Mouse (Mus musculus) MEL (cell line): ENCODE data around the gene Neurl4. TPM values are rescaled to one million over a fixed set of nuclear protein-coding genes. Genes with fewer than 3 reads are reported as not detected.

ENCODE experiments used
- DNase-seq: peaks from one replicate; pipeline ENCODE4 v3.0.0; 2011; ENCODE audit warnings: low read depth, low spot score
- H3K27ac ChIP-seq: 2 replicates; pipeline ENCODE4 v1.5.1; 2012; ENCODE audit warnings: low read depth, mild to moderate bottlenecking, control low read depth, low read length, moderate library complexity; ENCODE audit not compliant: control insufficient read depth
- H3K27me3 ChIP-seq, 2 experiments: fragments of 150-350 bp in 1 of 2; sonication (generic) in 1 of 2; 2 replicates each; pipeline ENCODE4 v1.6.1; 2012; ENCODE audit warnings: low read length in 2 of 2, mild to moderate bottlenecking in 2 of 2, improper control_type of control experiment in 1 of 2, moderate library complexity in 1 of 2; ENCODE audit not compliant: insufficient read depth in 2 of 2, control insufficient read depth in 1 of 2
- H3K36me3 ChIP-seq, 2 experiments: 2 replicates each; pipeline ENCODE4 v1.6.1; 2012 to 2014; ENCODE audit warnings: low read length in 2 of 2, improper control_type of control experiment in 1 of 2, inconsistent platforms in 1 of 2, mild to moderate bottlenecking in 1 of 2; ENCODE audit not compliant: insufficient read depth in 2 of 2, control insufficient read depth in 1 of 2
- H3K4me1 ChIP-seq, 2 experiments: fragments of 150-350 bp in 1 of 2; sonication (generic) in 1 of 2; 2 replicates each; pipeline ENCODE4 v1.6.1; 2012; ENCODE audit warnings: low read length in 2 of 2, improper control_type of control experiment in 1 of 2, mild to moderate bottlenecking in 1 of 2; ENCODE audit not compliant: insufficient read depth in 2 of 2, control insufficient read depth in 1 of 2
- H3K4me3 ChIP-seq, 2 experiments: fragments of 150-350 bp in 1 of 2; sonication (generic) in 1 of 2; 2 replicates each; pipeline ENCODE4 v1.5.1; 2012; ENCODE audit warnings: low read depth in 2 of 2, low read length in 2 of 2, mild to moderate bottlenecking in 2 of 2, moderate library complexity in 2 of 2, control low read depth in 1 of 2, improper control_type of control experiment in 1 of 2; ENCODE audit not compliant: control insufficient read depth in 1 of 2, insufficient read depth in 1 of 2
- H3K79me2 ChIP-seq: 2 replicates; pipeline ENCODE4 v1.6.1; 2012; ENCODE audit warnings: mild to moderate bottlenecking, low read length, moderate library complexity; ENCODE audit not compliant: control insufficient read depth, poor library complexity, insufficient read depth
- H3K9ac ChIP-seq: 2 replicates; pipeline ENCODE4 v1.6.1; 2012; ENCODE audit warnings: low read depth, mild to moderate bottlenecking, control low read depth, low read length, moderate library complexity; ENCODE audit not compliant: control insufficient read depth, poor library complexity, severe bottlenecking
- H3K9me3 ChIP-seq: fragments of 150-350 bp; sonication (generic); replicated peaks from 2 replicates; pipeline ENCODE4 v1.6.1; 2012; ENCODE audit warnings: mild to moderate bottlenecking, low read length, improper control_type of control experiment, moderate library complexity; ENCODE audit not compliant: insufficient read depth
- BHLHE40 ChIP-seq: IDR thresholded peaks from 2 replicates; pipeline ENCODE4 v1.6.1; 2012; ENCODE audit warnings: low read depth, mild to moderate bottlenecking, inconsistent platforms, low read length, improper control_type of control experiment, borderline replicate concordance
- CHD1 ChIP-seq: IDR thresholded peaks from 2 replicates; pipeline ENCODE4 v1.6.1; 2012; ENCODE audit warnings: low read depth, mild to moderate bottlenecking, inconsistent platforms, low read length, improper control_type of control experiment
- CHD2 ChIP-seq: IDR thresholded peaks from 2 replicates; pipeline ENCODE4 v1.6.1; 2011; ENCODE audit warnings: low read length, improper control_type of control experiment
- CTCF ChIP-seq, 3 experiments: IDR thresholded peaks in 2 of 3; conservative IDR thresholded peaks in 1 of 3; 2 replicates each; pipeline ENCODE4 v1.5.1; 2011 to 2012; ENCODE audit warnings: low read length in 3 of 3, low read depth in 2 of 3, mild to moderate bottlenecking in 2 of 3, improper control_type of control experiment in 1 of 3, inconsistent platforms in 1 of 3, mixed read lengths in 1 of 3, moderate library complexity in 1 of 3; ENCODE audit not compliant: control insufficient read depth in 1 of 3, insufficient read depth in 1 of 3, poor library complexity in 1 of 3, severe bottlenecking in 1 of 3
- E2F4 ChIP-seq: IDR thresholded peaks from 2 replicates; pipeline ENCODE4 v1.6.1; 2011; ENCODE audit warnings: low read depth, low read length, improper control_type of control experiment, borderline replicate concordance
- ETS1 ChIP-seq: IDR thresholded peaks from 2 replicates; pipeline ENCODE4 v1.6.1; 2012; ENCODE audit warnings: low read depth, mild to moderate bottlenecking, inconsistent platforms, low read length, improper control_type of control experiment, moderate library complexity
- GABPA ChIP-seq: IDR thresholded peaks from 2 replicates; pipeline ENCODE4 v1.6.1; 2012; ENCODE audit warnings: low read depth, mild to moderate bottlenecking, inconsistent platforms, low read length, improper control_type of control experiment, moderate library complexity
- GATA1 ChIP-seq: IDR thresholded peaks from 2 replicates; pipeline ENCODE4 v1.6.1; 2011; ENCODE audit warnings: low read depth, low read length, improper control_type of control experiment
- MAFK ChIP-seq: IDR thresholded peaks from 2 replicates; pipeline ENCODE4 v1.6.1; 2011; ENCODE audit warnings: low read depth, mild to moderate bottlenecking, low read length, improper control_type of control experiment, borderline replicate concordance
- MAX ChIP-seq: IDR thresholded peaks from 2 replicates; pipeline ENCODE4 v1.6.1; 2011; ENCODE audit warnings: low read length, improper control_type of control experiment
- MAZ ChIP-seq: IDR thresholded peaks from 2 replicates; pipeline ENCODE4 v1.6.1; 2012; ENCODE audit warnings: low read depth, mild to moderate bottlenecking, inconsistent platforms, low read length, improper control_type of control experiment
- NELFE ChIP-seq: IDR thresholded peaks from 2 replicates; pipeline ENCODE4 v1.6.1; 2011; ENCODE audit warnings: low read depth, low read length, improper control_type of control experiment
- NRF1 ChIP-seq: IDR thresholded peaks from 2 replicates; pipeline ENCODE4 v1.6.1; 2014; ENCODE audit warnings: low read depth, mild to moderate bottlenecking, inconsistent platforms, low read length, improper control_type of control experiment, moderate library complexity; ENCODE audit not compliant: poor library complexity, insufficient read depth, severe bottlenecking
- POLR2AphosphoS5 ChIP-seq: IDR thresholded peaks from 2 replicates; pipeline ENCODE4 v1.6.1; 2012; ENCODE audit warnings: low read depth, borderline replicate concordance, mild to moderate bottlenecking, inconsistent platforms, low read length, moderate library complexity, mixed read lengths
- SIN3A ChIP-seq: IDR thresholded peaks from 2 replicates; pipeline ENCODE4 v1.6.1; 2012; ENCODE audit warnings: low read length, improper control_type of control experiment, inconsistent platforms
- SMC3 ChIP-seq: IDR thresholded peaks from 2 replicates; pipeline ENCODE4 v1.6.1; 2011; ENCODE audit warnings: low read depth, low read length, improper control_type of control experiment
- TCF12 ChIP-seq: IDR thresholded peaks from 2 replicates; pipeline ENCODE4 v1.6.1; 2014; ENCODE audit warnings: low read depth, mild to moderate bottlenecking, inconsistent platforms, low read length, improper control_type of control experiment, moderate library complexity
- UBTF ChIP-seq: IDR thresholded peaks from 2 replicates; pipeline ENCODE4 v1.6.1; 2012; ENCODE audit warnings: low read depth, mild to moderate bottlenecking, inconsistent platforms, low read length, improper control_type of control experiment, moderate library complexity, borderline replicate concordance; ENCODE audit not compliant: insufficient read depth
- USF2 ChIP-seq, 2 experiments: IDR thresholded peaks; 2 replicates each; pipeline ENCODE4 v1.6.1; 2011 to 2012; ENCODE audit warnings: improper control_type of control experiment in 2 of 2, low read length in 2 of 2, borderline replicate concordance in 1 of 2, inconsistent platforms in 1 of 2, low read depth in 1 of 2, mild to moderate bottlenecking in 1 of 2; ENCODE audit not compliant: insufficient read depth in 1 of 2
- ZKSCAN1 ChIP-seq: IDR thresholded peaks from 2 replicates; pipeline ENCODE4 v1.6.1; 2012; ENCODE audit warnings: low read depth, mild to moderate bottlenecking, inconsistent platforms, low read length, improper control_type of control experiment, moderate library complexity
- ZMIZ1 ChIP-seq: IDR thresholded peaks from 2 replicates; pipeline ENCODE4 v1.6.1; 2012; ENCODE audit warnings: low read depth, mild to moderate bottlenecking, inconsistent platforms, low read length, improper control_type of control experiment, moderate library complexity
- polyA plus RNA-seq, 2 experiments: library from polyadenylated mRNA; stranded (reverse) in 1 of 2; unstranded in 1 of 2; fragments of >175 nt in 1 of 2; fragments of >200 nt in 1 of 2; gene quantifications; 2 replicates each; pipeline versions ENCODE4 v1.2.1 to v1.2.4; 2012; ENCODE audit warnings: low replicate concordance in 2 of 2, low read depth in 1 of 2; ENCODE audit not compliant: insufficient read length in 2 of 2, insufficient read depth in 1 of 2, missing spikeins in 1 of 2
- total RNA-seq: library from RNA; depleted of rRNA; stranded (reverse); fragments of 300-350 nt; gene quantifications from 2 replicates; pipeline ENCODE4 v1.2.3, GENCODE M21; 2012

Neurl4 gene
- total and polyA plus RNA-seq, 3 experiments, result 50.9 to 58.0 TPM; not detected in 1

- TF ChIP-seq MAZ (peak; percentile 61; the same call in 1 of the 2 replicates), UBTF (no peak), E2F4 (no peak), GABPA (no peak), ZKSCAN1 (no peak)
Measured at GRCm38 (mm10) chr11:69922012-69922756, 21.3 kb downstream of the Neurl4 start (continued).

- H3K4me1 ChIP-seq, result peaks cover 13 to 22% of the 10 kb centered on the region in 2 experiments
- H3K27me3 ChIP-seq, result no peaks in the 10 kb centered on the region
- peak; percentile 60 for DNase-seq
- peaks cover 17 to 32% of the 10 kb centered on the region in 2 experiments for H3K36me3 ChIP-seq
- no peak for TF ChIP-seq BHLHE40
- no peak for TF ChIP-seq SIN3A
- peak; percentile 66; the same call in 1 of the 2 replicates for TF ChIP-seq MAFK
- TF ChIP-seq ETS1, result 0 out of 2 replicates have a peak, but pooled peaks have one; percentile 7
- no peak for TF ChIP-seq POLR2AphosphoS5
- TF ChIP-seq MAX, result no peak; the same call in 1 of the 2 replicates
- TF ChIP-seq CHD1, result no peak
- no peak for TF ChIP-seq MAZ
- no peak for TF ChIP-seq USF2 (IDR thresholded peaks at IDR 0.05; ENCODE audit: borderline replicate concordance in 1 of 2, insufficient read depth in 1 of 2, low read depth in 1 of 2, low read length in 2 of 2)
- no peak for TF ChIP-seq ZMIZ1
- TF ChIP-seq SMC3, result no peak
- peak overlapping the region; percentile 98 for H3K27ac ChIP-seq
- peaks cover 34% of the 10 kb centered on the region for H3K79me2 ChIP-seq
- no peaks in the 10 kb centered on the region for H3K9me3 ChIP-seq
- H3K9ac ChIP-seq, result peak overlapping the region; percentile 89
- H3K4me3 ChIP-seq, result peak overlapping the region; percentile 22 to 57
Measured at GRCm38 (mm10) chr11:69922796-69923195, 21.9 kb downstream of the Neurl4 start.

GRCm38 (mm10) chr11:69927501-69927900 is 26.6 kb downstream of the Neurl4 start:
- Histone ChIP-seq H3K79me2 (no peaks in the 10 kb centered on the region), H3K36me3 (peaks cover 0 to 41% of the 10 kb centered on the region in 2 experiments; a peak in 2 of 4 replicates), H3K27me3 (no peaks in the 10 kb centered on the region), H3K4me1 (peaks cover 14 to 34% of the 10 kb centered on the region in 2 experiments), H3K9ac (no peak overlapping the region), H3K4me3 (no peak overlapping the region), H3K9me3 (no peaks in the 10 kb centered on the region), H3K27ac (no peak overlapping the region)
- peak in 1 of 3 experiments; percentile 17; a peak in 1 of 6 replicates for TF ChIP-seq CTCF (IDR thresholded peaks at IDR 0.05 in 2 of 3, conservative IDR thresholded peaks at IDR 0.05 in 1 of 3; ENCODE audit: control insufficient read depth in 1 of 3, insufficient read depth in 1 of 3, low read depth in 2 of 3, low read length in 3 of 3, poor library complexity in 1 of 3, severe bottlenecking in 1 of 3)
- TF ChIP-seq CHD2, result no peak
- no peak for TF ChIP-seq NELFE
- no peak for TF ChIP-seq SIN3A
- no peak for TF ChIP-seq TCF12
- peak; percentile 72; the same call in 1 of the 2 replicates for TF ChIP-seq POLR2AphosphoS5
- TF ChIP-seq E2F4, result no peak
- no peak for TF ChIP-seq GABPA
- no peak for TF ChIP-seq GATA1
- no peak for TF ChIP-seq ZKSCAN1
- no peak for TF ChIP-seq ZMIZ1
- TF ChIP-seq MAFK, result no peak
- no peak for TF ChIP-seq NRF1
- no peak for DNase-seq
